Mouse (Mus musculus) neural tube, embryonic 13.5 days (tissue): ENCODE results near the gene Il16. TPM values are rescaled to one million over a fixed set of nuclear protein-coding genes. Genes with fewer than 3 reads are reported as not detected.
"Not testable (repeated sequence)": the region's sequence is repeated elsewhere in the genome, so short reads cannot be mapped to it uniquely, and the experiment has no call there.

Source experiments
- ATAC-seq: fragments of 200-750 bp; cut with Nextera tagmentation; 2 replicates; pipeline ENCODE4 v1.8.0; 2017; ENCODE audit warnings: low read depth, mild to moderate bottlenecking, moderate TSS enrichment, moderate library complexity
- H3K27ac ChIP-seq: fragments of 300-500 bp; sonication (generic); replicated peaks from 2 replicates; pipeline ENCODE4 v1.5.1; 2015; ENCODE audit warnings: moderate library complexity, mild to moderate bottlenecking, inconsistent platforms
- H3K27me3 ChIP-seq: fragments of 300-500 bp; sonication (generic); 2 replicates; pipeline ENCODE4 v1.6.1; 2015; ENCODE audit warnings: mild to moderate bottlenecking, inconsistent platforms
- H3K36me3 ChIP-seq: fragments of 300-500 bp; sonication (generic); 2 replicates; pipeline ENCODE4 v1.6.1; 2015; ENCODE audit warnings: mild to moderate bottlenecking, inconsistent platforms
- H3K4me1 ChIP-seq: fragments of 300-500 bp; sonication (generic); replicated peaks from 2 replicates; pipeline ENCODE4 v1.6.1; 2015; ENCODE audit warnings: inconsistent platforms
- H3K4me2 ChIP-seq: fragments of 300-500 bp; sonication (generic); 2 replicates; pipeline ENCODE4 v1.6.1; 2015; ENCODE audit warnings: inconsistent platforms, mild to moderate bottlenecking, moderate library complexity
- H3K4me3 ChIP-seq: fragments of 300-500 bp; sonication (generic); 2 replicates; pipeline ENCODE4 v1.5.1; 2015; ENCODE audit warnings: mild to moderate bottlenecking, inconsistent platforms
- H3K9ac ChIP-seq: fragments of 300-500 bp; sonication (generic); 2 replicates; pipeline ENCODE4 v1.6.1; 2015; ENCODE audit warnings: moderate library complexity, mild to moderate bottlenecking, inconsistent platforms
- H3K9me3 ChIP-seq: fragments of 300-500 bp; sonication (generic); 2 replicates; pipeline ENCODE4 v1.6.1; 2016; ENCODE audit warnings: inconsistent platforms
- WGBS: fragments of 180-500 bp; shearing (Covaris S2); methylation state at CpG from one replicate; pipeline ENCODE4 v1.1.7; 2015; 5-methylcytosine and 5-hydroxymethylcytosine counted together
- polyA plus RNA-seq: library from polyadenylated mRNA; unstranded; fragments of >200 nt; fragmentation: Nextera tagmentation; extraction: Ambion mirVana; gene quantifications from 2 replicates; pipeline ENCODE4 v1.2.1, GENCODE M21; 2015

The Il16 gene
- polyA plus RNA-seq, 1 experiment from 2014 or later: 1.6 TPM

- Histone ChIP-seq H3K4me3 (no peak overlapping the region), H3K36me3 (no peaks in the 10 kb centered on the region), H3K9ac (no peak overlapping the region), H3K9me3 (no peaks in the 10 kb centered on the region), H3K4me1 (no peaks in the 10 kb centered on the region), H3K27me3 (no peaks in the 10 kb centered on the region), H3K4me2 (no peak overlapping the region), H3K27ac (no peak overlapping the region)
- 93% methylated on average over 1 of the region's 1 CpGs for WGBS
- no peak for ATAC-seq
Observed at GRCm38 (mm10) chr7:83713639-83714038, 31.9 kb downstream of the Il16 start.

DNA sequence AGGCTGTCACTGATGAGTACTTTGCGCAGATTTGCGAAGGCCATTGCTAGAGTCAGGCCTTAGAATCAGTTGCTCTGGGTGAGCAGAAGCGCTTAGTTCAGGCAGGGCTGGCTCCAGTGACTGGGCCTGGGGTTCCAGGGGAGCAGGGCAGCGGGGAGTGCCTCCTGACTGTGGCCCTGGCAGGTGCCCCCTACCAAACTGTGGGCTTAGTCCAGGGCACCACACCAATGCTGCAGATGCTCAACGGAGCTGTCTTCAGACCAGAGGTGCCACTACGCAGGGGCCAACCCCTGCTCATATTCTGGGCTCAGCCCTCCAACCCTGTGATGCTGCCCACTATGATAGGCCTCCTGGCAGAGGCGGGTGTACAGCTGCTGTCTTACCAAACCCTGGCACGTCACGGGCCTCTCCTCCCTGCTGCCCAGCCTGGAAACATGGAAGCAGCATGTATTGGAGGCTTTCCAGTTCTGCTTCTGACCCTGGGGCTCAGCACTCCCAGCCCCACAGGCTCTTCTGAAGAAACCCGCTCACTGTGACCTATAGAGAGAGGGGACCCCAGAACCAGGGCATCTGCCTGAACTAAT is 33.8 kb downstream of the Il16 start:
- H3K9ac ChIP-seq, H3K4me3 ChIP-seq, H3K4me2 ChIP-seq, ATAC-seq, H3K4me1 ChIP-seq, H3K27me3 ChIP-seq, H3K36me3 ChIP-seq, H3K27ac ChIP-seq, H3K9me3 ChIP-seq: not testable (repeated sequence)
- WGBS: 89% methylated on average over 10 of the region's 10 CpGs

DNA sequence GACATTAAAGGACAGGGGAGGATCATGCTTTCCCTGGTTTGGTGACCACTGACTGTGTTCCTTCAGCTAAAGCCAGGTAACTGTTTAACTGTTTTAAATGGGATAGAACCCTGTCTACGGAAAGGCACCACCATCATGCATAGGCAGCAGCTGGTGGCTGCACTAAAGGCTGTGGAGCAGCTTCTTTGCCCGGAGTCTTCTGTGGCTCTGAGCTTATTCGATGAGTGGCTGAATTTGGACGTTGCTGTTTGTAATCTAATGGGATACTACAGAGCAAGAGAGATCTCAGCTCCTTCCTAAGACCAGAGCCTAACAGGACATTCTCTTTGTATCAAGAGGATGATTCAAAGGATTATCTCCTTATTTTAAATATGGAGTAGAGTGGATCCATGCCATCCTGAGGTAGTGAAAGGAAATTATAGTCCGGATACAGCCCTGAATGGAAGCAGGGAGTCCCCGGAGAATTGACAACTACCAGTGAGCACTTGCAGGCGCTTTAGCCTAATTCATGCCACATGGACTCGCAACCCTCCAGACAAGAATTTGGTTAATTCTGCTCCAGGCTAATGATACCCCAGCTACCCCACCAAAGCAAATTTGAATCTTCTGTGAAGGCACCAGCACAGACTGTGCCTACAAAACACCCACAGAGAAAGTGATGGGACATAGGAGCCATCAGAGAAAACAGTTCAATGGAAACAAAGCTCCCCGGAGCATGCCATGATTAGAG is 42.3 kb downstream of the Il16 start:
- ATAC-seq: no peak
- H3K27ac ChIP-seq: no peak overlapping the region
- H3K4me2 ChIP-seq: no peak overlapping the region
- H3K9ac ChIP-seq: no peak overlapping the region
- 78% methylated on average over 9 of the region's 9 CpGs for WGBS
- H3K9me3 ChIP-seq: no peaks in the 10 kb centered on the region
- H3K4me1 ChIP-seq: no peaks in the 10 kb centered on the region
- H3K4me3 ChIP-seq: no peak overlapping the region
- no peaks in the 10 kb centered on the region for H3K36me3 ChIP-seq
- no peaks in the 10 kb centered on the region for H3K27me3 ChIP-seq

DNA sequence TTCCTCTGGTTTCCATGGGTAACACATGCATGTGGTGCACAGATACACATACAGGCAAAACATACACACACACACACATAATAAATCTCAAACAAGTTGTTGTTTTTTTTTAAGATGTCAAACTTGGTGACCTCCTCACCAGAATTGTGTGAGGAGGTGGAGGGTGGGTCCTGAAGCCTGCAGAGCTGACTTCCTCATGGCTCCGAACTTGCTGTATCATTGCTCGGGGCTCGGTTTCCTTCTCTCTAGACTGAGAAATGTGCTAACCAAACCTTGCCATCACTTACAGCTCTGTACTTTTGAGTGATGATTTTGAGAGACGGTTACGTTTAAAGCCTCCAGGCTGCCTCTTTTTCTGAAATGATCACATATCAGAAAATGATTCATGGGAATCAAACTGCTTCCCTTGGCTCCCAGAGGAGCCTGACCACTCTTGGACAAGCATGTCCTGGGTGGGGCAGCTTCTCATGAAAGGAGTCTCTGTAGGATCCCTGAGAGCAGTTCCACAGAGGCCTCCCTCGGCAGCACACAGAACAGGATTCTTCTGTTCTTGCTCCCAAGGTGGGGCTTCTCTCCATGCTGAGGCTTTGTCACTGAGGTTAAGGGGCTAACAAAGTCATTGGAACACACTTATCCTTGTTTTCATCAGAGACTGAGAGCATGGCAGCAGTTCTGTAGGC is 46.3 kb downstream of the Il16 start:
- no peak overlapping the region for H3K9ac ChIP-seq
- H3K4me1 ChIP-seq: no peaks in the 10 kb centered on the region
- ATAC-seq: no peak
- no peaks in the 10 kb centered on the region for H3K27me3 ChIP-seq
- no peak overlapping the region for H3K4me2 ChIP-seq
- no peaks in the 10 kb centered on the region for H3K9me3 ChIP-seq
- no peaks in the 10 kb centered on the region for H3K36me3 ChIP-seq
- no peak overlapping the region for H3K27ac ChIP-seq
- WGBS: 72% methylated on average over 6 of the region's 6 CpGs
- no peak overlapping the region for H3K4me3 ChIP-seq

- H3K36me3 ChIP-seq: no peaks in the 10 kb centered on the region
- H3K4me3 ChIP-seq: no peak overlapping the region
- no peak overlapping the region for H3K27ac ChIP-seq
- no peak for ATAC-seq
- no peak overlapping the region for H3K9ac ChIP-seq
- no peak overlapping the region for H3K4me2 ChIP-seq
- no peaks in the 10 kb centered on the region for H3K4me1 ChIP-seq
- no peaks in the 10 kb centered on the region for H3K27me3 ChIP-seq
- WGBS: 31% methylated on average over 6 of the region's 6 CpGs
- H3K9me3 ChIP-seq: no peaks in the 10 kb centered on the region
Observed at GRCm38 (mm10) chr7:83695449-83696212, 49.9 kb downstream of the Il16 start.

DNA sequence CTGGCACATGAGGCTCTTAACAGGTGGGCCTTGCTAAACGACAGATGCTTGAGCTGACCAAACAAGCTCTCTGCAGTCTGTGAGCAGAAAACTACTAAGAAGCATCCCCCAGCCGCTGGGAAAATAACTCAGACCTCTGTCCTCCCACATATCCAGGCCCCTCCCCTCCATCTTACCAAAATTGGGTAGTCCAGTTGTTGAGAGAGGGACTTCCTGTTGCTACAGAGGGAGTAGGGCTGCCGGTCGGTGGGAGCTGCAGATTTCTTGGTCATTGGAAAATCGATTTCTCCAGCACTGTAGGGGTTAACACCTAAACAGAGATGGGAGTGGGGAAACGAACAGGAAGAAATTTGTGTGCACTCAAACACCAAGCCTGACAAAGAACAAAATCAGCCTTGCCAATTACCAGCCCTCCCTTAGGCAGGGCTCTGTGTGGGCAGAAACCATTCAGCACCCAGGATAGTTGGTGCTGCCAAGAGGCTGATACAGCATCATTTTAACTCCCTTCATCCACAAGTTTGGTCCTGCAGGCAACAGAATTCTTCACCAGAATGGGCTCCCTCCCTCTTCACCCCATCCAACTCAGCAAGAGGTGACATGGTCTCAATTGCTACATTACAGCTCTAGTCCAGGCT is 62.8 kb downstream of the Il16 start:
- Histone ChIP-seq H3K4me2 (no peak overlapping the region), H3K27me3 (no peaks in the 10 kb centered on the region), H3K4me3 (no peak overlapping the region), H3K9me3 (no peaks in the 10 kb centered on the region), H3K36me3 (no peaks in the 10 kb centered on the region), H3K4me1 (no peaks in the 10 kb centered on the region), H3K9ac (no peak overlapping the region), H3K27ac (no peak overlapping the region)
- 49% methylated on average over 6 of the region's 6 CpGs for WGBS
- no peak for ATAC-seq

GRCm38 (mm10) chr7:83678506-83678905 is 67.0 kb downstream of the Il16 start:
- WGBS: 89% methylated on average over 4 of the region's 4 CpGs
- H3K36me3 ChIP-seq: no peaks in the 10 kb centered on the region
- H3K4me3 ChIP-seq: no peak overlapping the region
- ATAC-seq: no peak
- H3K27ac ChIP-seq: no peak overlapping the region
- H3K27me3 ChIP-seq: no peaks in the 10 kb centered on the region
- H3K9me3 ChIP-seq: no peaks in the 10 kb centered on the region
- no peak overlapping the region for H3K4me2 ChIP-seq
- no peaks in the 10 kb centered on the region for H3K4me1 ChIP-seq
- no peak overlapping the region for H3K9ac ChIP-seq

DNA sequence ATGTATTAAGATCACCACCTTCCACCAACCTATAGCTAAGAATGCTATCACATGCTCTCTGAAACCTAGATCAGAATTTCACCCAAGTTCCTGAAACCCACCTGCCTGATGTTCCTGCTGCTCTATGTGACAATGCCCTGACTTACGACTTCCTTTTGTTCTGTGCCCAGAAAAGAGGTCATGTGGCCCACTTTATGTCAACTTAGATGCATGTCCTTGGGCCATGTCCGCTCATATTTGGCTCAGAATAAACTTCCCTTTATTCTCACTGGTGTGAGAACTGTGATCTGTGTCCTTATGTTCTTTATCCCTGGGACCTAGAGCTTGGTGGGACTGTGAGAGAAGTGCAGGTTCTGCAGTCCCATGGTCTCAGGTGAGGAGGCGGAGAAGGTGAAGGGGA is 68.2 kb downstream of the Il16 start:
- Histone ChIP-seq H3K27ac (no peak overlapping the region), H3K4me3 (no peak overlapping the region), H3K4me1 (no peaks in the 10 kb centered on the region), H3K36me3 (no peaks in the 10 kb centered on the region), H3K9ac (no peak overlapping the region), H3K27me3 (no peaks in the 10 kb centered on the region), H3K4me2 (no peak overlapping the region), H3K9me3 (no peaks in the 10 kb centered on the region)
- ATAC-seq: no peak
- whole genome bisulfite sequencing: 88% methylated on average over 3 of the region's 3 CpGs

DNA sequence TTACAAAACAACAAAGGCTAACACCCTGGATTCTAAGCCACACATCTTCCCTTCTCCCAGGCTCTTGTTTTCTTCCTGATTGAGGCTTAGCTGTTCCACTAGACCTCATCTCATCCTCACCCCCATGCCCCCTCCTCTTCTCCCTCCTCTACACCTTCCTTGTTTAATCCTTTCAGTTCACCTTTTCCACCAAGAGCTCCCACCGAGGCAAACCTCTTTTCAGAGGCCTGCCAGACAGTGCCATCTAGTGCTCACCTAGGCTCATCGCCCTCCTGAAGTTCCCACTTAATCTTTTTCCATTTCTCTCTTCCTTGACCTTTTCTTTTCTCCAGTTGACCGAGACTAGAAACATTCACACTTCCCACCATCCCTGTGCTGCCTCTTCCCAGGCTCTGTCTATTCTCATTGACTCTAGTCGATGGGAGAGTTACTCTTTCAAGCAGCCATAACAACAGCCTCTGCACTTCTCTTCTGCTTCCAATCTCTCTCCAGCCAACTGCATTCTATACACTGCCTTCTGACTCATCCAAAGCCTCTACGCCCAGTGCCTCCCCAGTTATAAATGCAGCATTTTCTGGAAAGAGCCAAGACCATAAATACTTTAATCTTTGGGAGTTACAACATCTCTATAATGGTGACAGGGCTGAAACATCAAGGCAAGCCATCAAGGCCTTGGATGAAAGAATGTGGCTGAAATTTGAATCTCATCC is 69.8 kb downstream of the Il16 start:
- Histone ChIP-seq H3K4me2 (no peak overlapping the region), H3K27ac (no peak overlapping the region), H3K27me3 (no peaks in the 10 kb centered on the region), H3K4me3 (no peak overlapping the region), H3K9ac (no peak overlapping the region), H3K36me3 (no peaks in the 10 kb centered on the region), H3K9me3 (no peaks in the 10 kb centered on the region), H3K4me1 (no peaks in the 10 kb centered on the region)
- WGBS: 33% methylated on average over 5 of the region's 5 CpGs
- ATAC-seq: no peak

DNA sequence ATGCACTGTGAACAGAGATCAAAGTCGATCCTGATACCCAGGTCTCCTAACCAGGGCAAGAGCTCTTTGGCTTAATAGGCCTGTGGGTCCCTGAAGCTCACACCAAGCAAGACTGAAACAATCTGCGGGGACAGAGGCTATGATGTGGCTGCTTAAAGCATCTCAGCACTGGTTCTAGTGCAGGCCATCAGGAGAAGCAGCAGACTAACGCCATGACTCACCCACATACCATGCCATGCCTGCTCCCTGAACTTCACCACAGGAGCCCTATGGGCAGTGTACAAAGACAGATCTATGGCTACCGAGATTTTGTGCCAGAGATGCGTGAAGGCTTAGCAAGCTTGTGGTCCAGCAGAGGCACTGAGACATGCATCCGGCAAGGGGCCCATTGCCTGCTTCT is 74.0 kb downstream of the Il16 start:
- WGBS: 90% methylated on average over 6 of the region's 6 CpGs
- H3K36me3 ChIP-seq: no peaks in the 10 kb centered on the region
- ATAC-seq: no peak

GRCm38 (mm10) chr7:83668724-83669123 is 76.8 kb downstream of the Il16 start:
- Histone ChIP-seq H3K27ac (no peak overlapping the region), H3K9ac (no peak overlapping the region), H3K4me2 (no peak overlapping the region), H3K36me3 (no peaks in the 10 kb centered on the region), H3K4me3 (no peak overlapping the region), H3K4me1 (no peaks in the 10 kb centered on the region), H3K27me3 (no peaks in the 10 kb centered on the region), H3K9me3 (no peaks in the 10 kb centered on the region)
- ATAC-seq: no peak
- WGBS: 11% methylated on average over 1 of the region's 1 CpGs

More for the DNA sequence above, 74.0 kb downstream of the Il16 start:
- no peak overlapping the region for H3K9ac ChIP-seq
- H3K4me1 ChIP-seq: no peaks in the 10 kb centered on the region
- no peak overlapping the region for H3K4me3 ChIP-seq
- H3K4me2 ChIP-seq: no peak overlapping the region
- no peaks in the 10 kb centered on the region for H3K9me3 ChIP-seq
- no peak overlapping the region for H3K27ac ChIP-seq
- H3K27me3 ChIP-seq: no peaks in the 10 kb centered on the region
